Mouse (Mus musculus) lung, adult 2 months (tissue): ENCODE data around the gene Prkca.

Experiments
- CTCF ChIP-seq: fragments of 200-500 bp; IDR thresholded peaks from 2 replicates; pipeline ENCODE4 v1.5.1; 2011; ENCODE audit warnings: mild to moderate bottlenecking, low read length, control low read depth; ENCODE audit not compliant: insufficient read depth
- POLR2A ChIP-seq: fragments of 200-500 bp; IDR thresholded peaks from 2 replicates; pipeline ENCODE4 v1.6.1; 2011; ENCODE audit warnings: low read depth, mild to moderate bottlenecking, control low read depth, low read length, borderline replicate concordance; ENCODE audit errors: extremely low read depth

DNA sequence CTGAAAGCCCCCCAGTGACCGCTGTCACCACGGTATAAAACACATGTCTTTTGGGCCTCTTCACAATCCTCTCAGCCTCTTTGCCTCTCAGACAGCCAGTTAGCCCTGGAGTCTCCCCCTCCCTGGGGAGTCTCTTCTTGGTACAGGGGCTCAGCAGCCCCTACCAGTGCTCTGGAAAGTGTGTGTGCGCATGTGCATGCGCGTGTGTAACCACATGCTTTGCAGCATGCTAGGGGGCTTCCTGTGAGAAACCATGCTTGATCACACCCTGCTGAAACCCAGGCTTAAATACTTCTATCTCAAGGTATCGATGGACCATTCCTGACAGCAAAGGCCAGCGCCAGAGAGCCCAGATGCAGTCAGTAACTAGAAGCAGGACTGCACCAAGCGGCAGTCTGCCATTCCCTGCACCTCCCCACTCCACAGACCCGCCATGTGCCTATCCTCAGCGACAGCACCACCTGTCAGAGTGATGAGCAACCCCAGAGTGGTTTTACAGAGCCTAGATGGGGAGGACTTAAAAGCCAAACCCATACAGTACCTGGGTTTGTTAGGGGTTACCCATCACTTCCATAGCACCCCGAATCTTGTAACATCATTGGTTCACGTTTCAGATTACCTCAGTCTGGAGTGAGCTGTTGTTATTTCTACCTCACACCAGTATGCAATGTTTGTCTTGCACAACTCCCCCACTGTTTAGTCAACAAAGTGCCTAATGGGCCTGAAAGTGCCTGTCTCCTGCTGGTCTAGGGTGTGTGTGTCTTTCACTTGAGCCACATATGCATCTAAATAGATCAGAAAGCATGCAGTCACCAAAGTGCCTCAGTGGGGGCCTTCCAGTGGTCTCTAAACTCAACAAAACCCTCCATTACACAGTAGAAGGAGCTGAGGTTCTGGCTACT lies 75.1 kb downstream of the Prkca start:
- TF ChIP-seq CTCF (no peak), POLR2A (no peak)
